Mouse (Mus musculus): ENCODE data around the gene Snx13. TPM values are rescaled to one million over a fixed set of nuclear protein-coding genes. Genes with fewer than 3 reads are reported as not detected.

Gene Snx13
- polyA plus RNA-seq, 1 experiment from 2014 or later, result 26.8 TPM

DNA sequence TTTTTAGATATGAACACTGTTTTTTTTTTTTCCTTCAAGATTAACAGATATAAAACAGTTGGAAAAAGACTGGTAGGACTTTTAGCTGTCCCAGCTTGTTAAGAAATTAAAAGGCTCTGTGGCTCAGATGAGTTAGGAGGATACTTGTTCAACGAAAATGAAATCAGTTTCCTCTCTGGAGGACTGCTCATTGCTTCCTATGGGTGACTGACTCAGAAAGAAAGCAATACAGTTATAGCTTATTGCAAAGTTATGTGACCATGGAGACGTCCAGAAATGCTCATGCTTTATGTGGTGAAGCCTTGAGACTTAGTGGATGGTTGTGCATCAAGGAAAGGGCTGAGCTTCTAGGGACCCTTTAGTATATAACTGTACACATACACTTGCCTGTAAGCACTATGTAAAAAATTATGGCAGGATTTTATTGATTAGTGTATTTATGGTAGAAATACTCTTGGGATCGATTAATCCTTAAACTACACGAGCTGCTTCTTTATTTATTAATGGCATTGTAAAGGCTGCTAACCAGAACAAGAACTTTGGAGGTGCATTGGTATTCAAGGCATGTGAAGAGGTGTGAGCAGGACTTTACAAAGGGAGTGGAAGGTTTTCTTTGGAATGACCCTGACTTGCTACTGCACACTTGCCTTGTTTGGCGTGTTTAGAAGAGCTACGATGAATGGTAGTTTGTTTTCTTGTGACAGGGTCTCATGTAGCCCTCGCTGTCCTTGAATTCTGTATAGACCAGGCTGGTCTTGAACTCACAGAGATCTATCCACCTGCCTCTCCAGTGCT lies 4.2 kb downstream of the Snx13 start:
- no peaks in the 10 kb centered on the region for H3K27me3 ChIP-seq (ENCODE audit: control insufficient read depth, insufficient read depth, low read length)
- H3K4me2 ChIP-seq, result peak overlapping the region; percentile 11; the same call in 1 of the 2 replicates
- no peaks in the 10 kb centered on the region for H3K9me3 ChIP-seq (replicated peaks; ENCODE audit: control insufficient read depth, low read length)
- 61% methylated on average over 7 of the region's 7 CpGs for WGBS (ENCODE audit: insufficient replicate concordance)
- H3K4me3 ChIP-seq (ENCODE audit: low read depth, low read length), result no peak overlapping the region
- no peak for ATAC-seq (replicated peaks; ENCODE audit: insufficient number of reproducible peaks, low FRiP score, low TSS enrichment)
- no peak overlapping the region for H3K9ac ChIP-seq (ENCODE audit: low read depth, low read length)
- H3K4me1 ChIP-seq (ENCODE audit: control insufficient read depth, insufficient read depth, low read length), result peaks cover 16% of the 10 kb centered on the region
- no peaks in the 10 kb centered on the region for H3K36me3 ChIP-seq (ENCODE audit: control insufficient read depth, insufficient read depth, low read length)
- peak overlapping the region; percentile 4; the same call in 1 of the 2 replicates for H3K27ac ChIP-seq (ENCODE audit: low read depth, low read length)

GRCm38 (mm10) chr12:35054420-35054819 lies 7.4 kb downstream of the Snx13 start:
- Histone ChIP-seq H3K36me3 (ENCODE audit: control insufficient read depth, insufficient read depth, low read length) (no peaks in the 10 kb centered on the region), H3K4me3 (ENCODE audit: low read depth, low read length) (no peak overlapping the region), H3K27me3 (ENCODE audit: control insufficient read depth, insufficient read depth, low read length) (no peaks in the 10 kb centered on the region), H3K4me2 (no peak overlapping the region), H3K9ac (ENCODE audit: low read depth, low read length) (no peak overlapping the region), H3K4me1 (ENCODE audit: control insufficient read depth, insufficient read depth, low read length) (peaks cover 9% of the 10 kb centered on the region), H3K9me3 (replicated peaks; ENCODE audit: control insufficient read depth, low read length) (no peaks in the 10 kb centered on the region), H3K27ac (ENCODE audit: low read depth, low read length) (no peak overlapping the region)
- WGBS (ENCODE audit: insufficient replicate concordance), result 72% methylated on average over 6 of the region's 6 CpGs
- no peak for ATAC-seq (replicated peaks; ENCODE audit: insufficient number of reproducible peaks, low FRiP score, low TSS enrichment)

DNA sequence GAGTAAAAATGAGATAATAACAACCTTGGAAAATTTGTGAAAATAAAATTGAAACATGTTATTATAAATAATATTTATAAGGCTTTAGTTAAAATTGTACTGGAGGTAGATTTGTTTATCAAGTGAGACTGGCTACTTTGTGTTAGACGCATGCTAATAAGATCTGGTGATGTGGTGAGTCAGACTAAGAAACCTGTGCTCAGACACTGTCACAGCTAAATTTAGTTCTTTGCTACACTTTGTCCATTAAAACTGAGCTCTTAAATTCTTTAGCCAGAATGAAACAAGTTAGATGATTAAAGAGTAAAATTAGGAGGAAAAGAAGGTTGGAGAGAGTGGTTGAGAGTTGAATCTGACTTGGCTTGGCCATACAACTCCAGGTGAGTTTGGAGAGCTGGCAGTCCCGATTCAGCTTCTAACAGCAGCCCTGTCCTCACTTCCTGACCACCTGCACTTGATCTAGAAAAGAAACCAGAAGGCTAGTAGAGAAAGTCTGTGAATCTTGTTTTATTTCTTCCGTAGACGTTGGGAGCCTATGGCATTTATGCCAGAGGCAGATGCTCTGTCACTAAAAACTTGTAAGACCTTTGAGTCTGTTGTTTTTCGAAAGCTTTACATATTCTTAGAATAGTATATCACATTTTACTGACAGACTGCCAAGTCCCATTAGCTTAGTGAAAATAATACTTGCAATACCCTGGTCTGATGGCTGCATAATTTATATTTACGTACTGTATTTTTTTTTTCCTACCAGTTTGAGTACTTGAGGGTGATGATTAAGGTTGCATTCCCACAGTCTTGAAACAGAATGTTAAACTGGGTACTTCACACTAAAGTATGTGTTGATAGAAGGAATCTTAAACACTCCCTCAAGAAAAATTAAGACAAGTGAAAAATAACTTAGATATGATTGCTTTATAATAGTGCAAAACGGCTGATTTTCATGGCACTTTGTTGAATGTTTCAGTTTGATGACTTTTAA lies 8.4 kb downstream of the Snx13 start:
- Histone ChIP-seq H3K4me2 (no peak overlapping the region), H3K27me3 (ENCODE audit: control insufficient read depth, insufficient read depth, low read length) (no peaks in the 10 kb centered on the region), H3K9ac (ENCODE audit: low read depth, low read length) (no peak overlapping the region), H3K4me1 (ENCODE audit: control insufficient read depth, insufficient read depth, low read length) (peaks cover 9% of the 10 kb centered on the region), H3K27ac (ENCODE audit: low read depth, low read length) (0 out of 2 replicates have a peak overlapping the region, but pooled peaks have one; percentile 41), H3K4me3 (ENCODE audit: low read depth, low read length) (no peak overlapping the region), H3K36me3 (ENCODE audit: control insufficient read depth, insufficient read depth, low read length) (no peaks in the 10 kb centered on the region), H3K9me3 (replicated peaks; ENCODE audit: control insufficient read depth, low read length) (no peaks in the 10 kb centered on the region)
- 67% methylated on average over 7 of the region's 7 CpGs for WGBS (ENCODE audit: insufficient replicate concordance)
- no peak for ATAC-seq (replicated peaks; ENCODE audit: insufficient number of reproducible peaks, low FRiP score, low TSS enrichment)

GRCm38 (mm10) chr12:35063697-35064468 lies 16.9 kb downstream of the Snx13 start:
- H3K27me3 ChIP-seq (ENCODE audit: control insufficient read depth, insufficient read depth, low read length), result no peaks in the 10 kb centered on the region
- no peaks in the 10 kb centered on the region for H3K9me3 ChIP-seq (replicated peaks; ENCODE audit: control insufficient read depth, low read length)
- H3K27ac ChIP-seq (ENCODE audit: low read depth, low read length), result no peak overlapping the region
- H3K36me3 ChIP-seq (ENCODE audit: control insufficient read depth, insufficient read depth, low read length), result no peaks in the 10 kb centered on the region
- no peak for ATAC-seq (replicated peaks; ENCODE audit: insufficient number of reproducible peaks, low FRiP score, low TSS enrichment)
- 63% methylated on average over 3 of the region's 3 CpGs for WGBS (ENCODE audit: insufficient replicate concordance)
- H3K4me2 ChIP-seq, result no peak overlapping the region
- H3K9ac ChIP-seq (ENCODE audit: low read depth, low read length), result no peak overlapping the region
- 0 out of 2 replicates have a peak, but pooled peaks cover 2% of the 10 kb centered on the region for H3K4me1 ChIP-seq (ENCODE audit: control insufficient read depth, insufficient read depth, low read length)
- H3K4me3 ChIP-seq (ENCODE audit: low read depth, low read length), result no peak overlapping the region

- ATAC-seq (replicated peaks; ENCODE audit: insufficient number of reproducible peaks, low FRiP score, low TSS enrichment), result no peak
- Histone ChIP-seq H3K4me2 (no peak overlapping the region), H3K4me3 (ENCODE audit: low read depth, low read length) (no peak overlapping the region), H3K36me3 (ENCODE audit: control insufficient read depth, insufficient read depth, low read length) (no peaks in the 10 kb centered on the region), H3K4me1 (ENCODE audit: control insufficient read depth, insufficient read depth, low read length) (0 out of 2 replicates have a peak, but pooled peaks cover 2% of the 10 kb centered on the region), H3K27me3 (ENCODE audit: control insufficient read depth, insufficient read depth, low read length) (no peaks in the 10 kb centered on the region), H3K27ac (ENCODE audit: low read depth, low read length) (no peak overlapping the region), H3K9ac (ENCODE audit: low read depth, low read length) (no peak overlapping the region), H3K9me3 (replicated peaks; ENCODE audit: control insufficient read depth, low read length) (no peaks in the 10 kb centered on the region)
Observed at GRCm38 (mm10) chr12:35067621-35068020, 20.6 kb downstream of the Snx13 start.

DNA sequence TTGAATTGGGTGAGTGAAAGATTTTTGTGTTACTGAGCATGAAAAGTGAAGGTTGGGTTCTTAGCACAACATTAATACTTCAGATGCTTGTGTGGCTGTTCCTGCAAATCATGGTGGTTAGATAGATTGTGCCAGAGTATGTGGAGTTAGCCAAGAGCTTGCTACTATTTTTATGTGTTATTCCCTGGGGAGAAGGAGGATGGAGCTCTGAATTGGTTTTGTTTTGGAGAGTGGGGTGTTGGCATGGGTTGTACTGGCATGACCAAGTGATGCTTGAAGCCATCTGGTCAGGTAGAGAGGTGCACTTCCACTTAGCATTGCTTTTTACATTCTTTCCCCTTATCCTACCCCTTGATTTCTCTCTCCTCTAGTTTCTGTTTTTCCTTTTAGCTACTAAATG lies 24.4 kb downstream of the Snx13 start:
- H3K4me2 ChIP-seq, result no peak overlapping the region
- H3K27ac ChIP-seq (ENCODE audit: low read depth, low read length), result no peak overlapping the region
- H3K4me3 ChIP-seq (ENCODE audit: low read depth, low read length), result no peak overlapping the region
- H3K36me3 ChIP-seq (ENCODE audit: control insufficient read depth, insufficient read depth, low read length), result no peaks in the 10 kb centered on the region
- H3K9ac ChIP-seq (ENCODE audit: low read depth, low read length), result no peak overlapping the region
- H3K27me3 ChIP-seq (ENCODE audit: control insufficient read depth, insufficient read depth, low read length), result no peaks in the 10 kb centered on the region
- no peak for ATAC-seq (replicated peaks; ENCODE audit: insufficient number of reproducible peaks, low FRiP score, low TSS enrichment)
- no peaks in the 10 kb centered on the region for H3K4me1 ChIP-seq (ENCODE audit: control insufficient read depth, insufficient read depth, low read length)
- no peaks in the 10 kb centered on the region for H3K9me3 ChIP-seq (replicated peaks; ENCODE audit: control insufficient read depth, low read length)

GRCm38 (mm10) chr12:35072178-35072577 lies 25.2 kb downstream of the Snx13 start:
- ATAC-seq (replicated peaks; ENCODE audit: insufficient number of reproducible peaks, low FRiP score, low TSS enrichment), result no peak

DNA sequence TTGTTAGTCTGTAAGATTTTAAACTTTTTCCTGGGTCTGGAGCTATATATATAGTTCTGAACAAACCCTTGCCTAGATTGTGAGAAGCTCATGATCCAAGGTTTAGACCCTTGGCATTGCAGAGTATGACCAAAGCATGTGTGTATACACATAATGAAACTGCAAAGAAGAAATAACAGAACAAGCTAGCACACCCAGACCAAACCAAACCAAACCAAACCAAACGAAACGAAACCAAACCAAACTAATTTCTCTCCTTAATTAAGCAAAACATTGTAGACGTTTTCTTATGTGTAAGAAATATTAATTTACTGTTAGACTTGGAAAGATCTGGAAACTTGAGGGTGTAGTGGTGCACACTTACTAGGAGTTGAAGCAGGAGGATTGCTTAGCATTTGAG lies 29.0 kb downstream of the Snx13 start:
- no peak overlapping the region for H3K27ac ChIP-seq (ENCODE audit: low read depth, low read length)

More at GRCm38 (mm10) chr12:35072178-35072577, 25.2 kb downstream of the Snx13 start:
- Histone ChIP-seq H3K9me3 (replicated peaks; ENCODE audit: control insufficient read depth, low read length) (no peaks in the 10 kb centered on the region), H3K4me1 (ENCODE audit: control insufficient read depth, insufficient read depth, low read length) (no peaks in the 10 kb centered on the region), H3K27ac (ENCODE audit: low read depth, low read length) (no peak overlapping the region), H3K4me3 (ENCODE audit: low read depth, low read length) (no peak overlapping the region), H3K9ac (ENCODE audit: low read depth, low read length) (no peak overlapping the region), H3K27me3 (ENCODE audit: control insufficient read depth, insufficient read depth, low read length) (no peaks in the 10 kb centered on the region), H3K4me2 (no peak overlapping the region), H3K36me3 (ENCODE audit: control insufficient read depth, insufficient read depth, low read length) (no peaks in the 10 kb centered on the region)

More for the DNA sequence above, 29.0 kb downstream of the Snx13 start:
- no peaks in the 10 kb centered on the region for H3K9me3 ChIP-seq (replicated peaks; ENCODE audit: control insufficient read depth, low read length)
- H3K27me3 ChIP-seq (ENCODE audit: control insufficient read depth, insufficient read depth, low read length), result no peaks in the 10 kb centered on the region
- no peak overlapping the region for H3K9ac ChIP-seq (ENCODE audit: low read depth, low read length)
- WGBS (ENCODE audit: insufficient replicate concordance), result 79% methylated on average over 3 of the region's 3 CpGs
- ATAC-seq (replicated peaks; ENCODE audit: insufficient number of reproducible peaks, low FRiP score, low TSS enrichment), result no peak
- H3K4me3 ChIP-seq (ENCODE audit: low read depth, low read length), result no peak overlapping the region
- H3K4me1 ChIP-seq (ENCODE audit: control insufficient read depth, insufficient read depth, low read length), result no peaks in the 10 kb centered on the region
- H3K4me2 ChIP-seq, result no peak overlapping the region
- no peaks in the 10 kb centered on the region for H3K36me3 ChIP-seq (ENCODE audit: control insufficient read depth, insufficient read depth, low read length)
